Mouse (Mus musculus): ENCODE results near the gene RPS10-NUDT3. TPM values are rescaled to one million over a fixed set of nuclear protein-coding genes. Genes with fewer than 3 reads are reported as not detected.

RPS10-NUDT3 gene
- polyA plus RNA-seq, 1 experiment from 2014 or later, result not detected

GRCm38 (mm10) chr17:27603522-27604234 lies 31.3 kb downstream of the RPS10-NUDT3 start:
- H3K4me1 ChIP-seq (ENCODE audit: insufficient read depth), result peaks cover 13% of the 10 kb centered on the region
- peak; percentile 92 for ATAC-seq

DNA sequence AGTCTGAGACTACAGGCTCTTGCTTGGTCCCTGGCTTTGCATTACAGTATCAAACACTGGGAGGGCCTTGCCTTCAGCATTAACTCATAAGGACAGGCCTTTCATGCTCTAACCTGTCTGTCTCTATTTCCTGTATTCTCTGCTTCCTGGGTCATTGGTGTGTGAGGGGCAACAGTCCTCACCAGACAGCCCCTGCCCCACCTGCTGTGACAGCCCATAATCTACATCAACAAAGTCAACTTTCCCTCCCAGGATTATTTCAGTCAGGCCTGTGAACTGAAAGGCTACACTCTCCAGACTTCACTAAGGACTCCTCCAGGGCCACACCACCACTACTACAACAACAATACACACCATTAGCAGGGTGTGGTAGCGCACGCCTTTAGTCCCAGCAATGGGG lies 32.0 kb downstream of the RPS10-NUDT3 start:
- Histone ChIP-seq H3K4me1 (ENCODE audit: insufficient read depth) (peaks cover 13% of the 10 kb centered on the region), H3K4me2 (ENCODE audit: low read depth, low read length) (no peak overlapping the region), H3K4me3 (ENCODE audit: low read depth, low read length) (no peak overlapping the region), H3K9ac (replicated peaks) (no peak overlapping the region), H3K27me3 (ENCODE audit: insufficient read depth, low read length) (no peaks in the 10 kb centered on the region), H3K36me3 (replicated peaks; ENCODE audit: insufficient read depth, low read length) (peaks cover 2% of the 10 kb centered on the region), H3K27ac (ENCODE audit: low read depth) (peak overlapping the region; percentile 44; the same call in 1 of the 2 replicates), H3K9me3 (ENCODE audit: low read length) (no peaks in the 10 kb centered on the region)
- ATAC-seq (no peak), DNase-seq (no peak)
- WGBS (ENCODE audit: insufficient replicate concordance), result 84% methylated on average over 2 of the region's 2 CpGs
- no peak for TF ChIP-seq EP300 (IDR thresholded peaks at IDR 0.05; ENCODE audit: low read depth)
- TF ChIP-seq CTCF (IDR thresholded peaks at IDR 0.05; ENCODE audit: low read depth), result no peak

More at GRCm38 (mm10) chr17:27603522-27604234, 31.3 kb downstream of the RPS10-NUDT3 start:
- no peaks in the 10 kb centered on the region for H3K27me3 ChIP-seq (ENCODE audit: insufficient read depth, low read length)
- no peak overlapping the region for H3K4me3 ChIP-seq (ENCODE audit: low read depth, low read length)
- H3K9me3 ChIP-seq (ENCODE audit: low read length), result no peaks in the 10 kb centered on the region
- peaks cover 2% of the 10 kb centered on the region for H3K36me3 ChIP-seq (replicated peaks; ENCODE audit: insufficient read depth, low read length)
- WGBS (ENCODE audit: insufficient replicate concordance), result 46% methylated on average over 21 of the region's 21 CpGs
- TF ChIP-seq CTCF (IDR thresholded peaks at IDR 0.05; ENCODE audit: low read depth) (no peak), EP300 (IDR thresholded peaks at IDR 0.05; ENCODE audit: low read depth) (peak; percentile 75)
- H3K9ac ChIP-seq (replicated peaks), result peak overlapping the region; percentile 21; the same call in 1 of the 2 replicates
- peak overlapping the region; percentile 13; the same call in 1 of the 2 replicates for H3K4me2 ChIP-seq (ENCODE audit: low read depth, low read length)
- DNase-seq, result peak; percentile 51
- peak overlapping the region; percentile 44 for H3K27ac ChIP-seq (ENCODE audit: low read depth)

DNA sequence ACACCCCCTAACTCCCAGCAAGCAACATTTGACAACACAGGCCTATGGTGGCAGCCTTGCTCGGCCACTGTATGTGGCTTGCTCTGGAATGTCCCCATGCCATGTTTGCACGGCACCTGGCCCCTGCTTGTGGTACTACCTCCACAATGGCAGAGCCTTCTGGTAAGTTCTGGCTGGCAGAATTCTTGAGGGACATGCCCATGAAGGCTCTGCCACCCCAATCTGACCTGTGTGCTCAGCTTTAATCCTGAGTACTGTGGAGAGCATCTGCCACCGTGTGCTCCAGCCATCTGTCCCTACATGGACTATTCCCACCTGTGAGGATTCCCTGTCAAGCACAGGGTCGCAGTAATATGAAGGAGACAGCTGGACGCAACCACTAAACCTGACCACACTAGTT lies 34.2 kb downstream of the RPS10-NUDT3 start:
- WGBS (ENCODE audit: insufficient replicate concordance), result 67% methylated on average over 5 of the region's 5 CpGs

DNA sequence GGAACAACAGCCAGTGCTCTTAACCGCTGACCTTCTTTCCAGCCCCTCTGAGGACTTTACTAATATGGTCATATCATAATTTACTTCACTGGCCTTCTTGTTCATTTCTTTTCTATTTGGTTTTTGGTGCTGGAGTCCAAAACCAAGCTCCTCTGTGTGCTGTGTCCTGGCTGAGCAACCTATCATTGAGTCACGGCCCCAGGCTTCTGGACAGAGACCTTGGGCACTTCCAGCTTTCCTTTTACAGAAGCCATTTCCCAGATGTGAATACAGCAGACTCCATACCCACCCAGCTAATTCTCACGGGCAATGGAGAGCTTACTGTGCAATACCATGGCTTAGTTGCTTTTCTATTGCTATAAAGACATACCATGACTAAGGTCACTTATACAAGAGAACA lies 34.7 kb downstream of the RPS10-NUDT3 start:
- no peak for ATAC-seq
- Histone ChIP-seq H3K4me1 (ENCODE audit: insufficient read depth) (peaks cover 13% of the 10 kb centered on the region), H3K27me3 (ENCODE audit: insufficient read depth, low read length) (no peaks in the 10 kb centered on the region), H3K9ac (replicated peaks) (no peak overlapping the region), H3K4me3 (ENCODE audit: low read depth, low read length) (no peak overlapping the region), H3K36me3 (replicated peaks; ENCODE audit: insufficient read depth, low read length) (peaks cover 18% of the 10 kb centered on the region), H3K27ac (ENCODE audit: low read depth) (no peak overlapping the region), H3K9me3 (ENCODE audit: low read length) (no peaks in the 10 kb centered on the region), H3K4me2 (ENCODE audit: low read depth, low read length) (no peak overlapping the region)
- no peak for DNase-seq
- WGBS (ENCODE audit: insufficient replicate concordance), result 80% methylated on average over 3 of the region's 3 CpGs
- TF ChIP-seq EP300 (IDR thresholded peaks at IDR 0.05; ENCODE audit: low read depth), result no peak
- TF ChIP-seq CTCF (IDR thresholded peaks at IDR 0.05; ENCODE audit: low read depth), result no peak

More for the DNA sequence above, 34.2 kb downstream of the RPS10-NUDT3 start:
- Histone ChIP-seq H3K4me3 (ENCODE audit: low read depth, low read length) (no peak overlapping the region), H3K36me3 (replicated peaks; ENCODE audit: insufficient read depth, low read length) (peaks cover 12% of the 10 kb centered on the region), H3K27me3 (ENCODE audit: insufficient read depth, low read length) (no peaks in the 10 kb centered on the region), H3K9me3 (ENCODE audit: low read length) (no peaks in the 10 kb centered on the region), H3K4me2 (ENCODE audit: low read depth, low read length) (no peak overlapping the region), H3K27ac (ENCODE audit: low read depth) (no peak overlapping the region), H3K4me1 (ENCODE audit: insufficient read depth) (peaks cover 13% of the 10 kb centered on the region), H3K9ac (replicated peaks) (no peak overlapping the region)
- ATAC-seq (no peak), DNase-seq (no peak)
- TF ChIP-seq CTCF (IDR thresholded peaks at IDR 0.05; ENCODE audit: low read depth) (no peak), EP300 (IDR thresholded peaks at IDR 0.05; ENCODE audit: low read depth) (no peak)

GRCm38 (mm10) chr17:27596376-27597190 lies 38.4 kb downstream of the RPS10-NUDT3 start:
- no peak overlapping the region for H3K4me2 ChIP-seq (ENCODE audit: low read depth, low read length)
- no peaks in the 10 kb centered on the region for H3K9me3 ChIP-seq (ENCODE audit: low read length)
- DNase-seq (no peak), ATAC-seq (no peak)
- H3K4me1 ChIP-seq (ENCODE audit: insufficient read depth), result no peaks in the 10 kb centered on the region
- no peak overlapping the region for H3K27ac ChIP-seq (ENCODE audit: low read depth)
- no peak overlapping the region for H3K4me3 ChIP-seq (ENCODE audit: low read depth, low read length)
- H3K36me3 ChIP-seq (replicated peaks; ENCODE audit: insufficient read depth, low read length), result peaks cover 29% of the 10 kb centered on the region
- no peaks in the 10 kb centered on the region for H3K27me3 ChIP-seq (ENCODE audit: insufficient read depth, low read length)
- no peak overlapping the region for H3K9ac ChIP-seq (replicated peaks)
- 84% methylated on average over 21 of the region's 21 CpGs for WGBS (ENCODE audit: insufficient replicate concordance)
- TF ChIP-seq CTCF (IDR thresholded peaks at IDR 0.05; ENCODE audit: low read depth) (no peak), EP300 (IDR thresholded peaks at IDR 0.05; ENCODE audit: low read depth) (no peak)

Measured in liver, postnatal 0 days (tissue).